Mouse (Mus musculus) stomach, embryonic 14.5 days (tissue): ENCODE results near the gene Rplp1. TPM values are rescaled to one million over a fixed set of nuclear protein-coding genes. Genes with fewer than 3 reads are reported as not detected.

Source experiments
- ATAC-seq: fragments of 200-750 bp; cut with Nextera tagmentation; 2 replicates; pipeline ENCODE4 v1.8.0; 2017; ENCODE audit warnings: low read depth, moderate TSS enrichment; ENCODE audit not compliant: insufficient number of reproducible peaks, insufficient read depth, low FRiP score
- H3K27ac ChIP-seq: fragments of 300-500 bp; sonication (generic); 2 replicates; pipeline ENCODE4 v1.5.1; 2014; ENCODE audit warnings: mild to moderate bottlenecking, low read length, moderate library complexity, mixed read lengths
- H3K27me3 ChIP-seq: fragments of 300-500 bp; sonication (generic); 2 replicates; pipeline ENCODE4 v1.6.1; 2014; ENCODE audit warnings: low read length, control low read depth, mixed read lengths; ENCODE audit not compliant: control insufficient read depth, insufficient read depth
- H3K36me3 ChIP-seq: fragments of 300-500 bp; sonication (generic); 2 replicates; pipeline ENCODE4 v1.6.1; 2014; ENCODE audit warnings: mild to moderate bottlenecking, control low read depth, low read length, moderate library complexity, mixed read lengths; ENCODE audit not compliant: control insufficient read depth, insufficient read depth
- H3K4me1 ChIP-seq: fragments of 300-500 bp; sonication (generic); 2 replicates; pipeline ENCODE4 v1.6.1; 2014; ENCODE audit warnings: low read length, control low read depth, mixed read lengths; ENCODE audit not compliant: control insufficient read depth, insufficient read depth
- H3K4me2 ChIP-seq: fragments of 300-500 bp; sonication (generic); replicated peaks from 2 replicates; pipeline ENCODE4 v1.6.1; 2014; ENCODE audit warnings: low read depth, low read length, control low read depth
- H3K4me3 ChIP-seq: fragments of 300-500 bp; sonication (generic); 2 replicates; pipeline ENCODE4 v1.5.1; 2014; ENCODE audit warnings: low read depth, low read length, control low read depth
- H3K9ac ChIP-seq: fragments of 300-500 bp; sonication (generic); replicated peaks from 2 replicates; pipeline ENCODE4 v1.6.1; 2014; ENCODE audit warnings: low read depth, mild to moderate bottlenecking, control low read depth, low read length, moderate library complexity, mixed read lengths
- H3K9me3 ChIP-seq: fragments of 300-500 bp; sonication (generic); 2 replicates; pipeline ENCODE4 v1.6.1; 2016; ENCODE audit warnings: low read depth, low read length, control low read depth; ENCODE audit not compliant: control insufficient read depth
- WGBS: fragments of 180-500 bp; shearing (Covaris S2); extraction: QIAGEN DNeasy Blood & Tissue Kit; methylation state at CpG from one replicate; pipeline ENCODE4 v1.1.7; 2014; 5-methylcytosine and 5-hydroxymethylcytosine counted together
- polyA plus RNA-seq: library from polyadenylated mRNA; unstranded; fragments of >200 nt; fragmentation: Nextera tagmentation; extraction: Ambion mirVana; gene quantifications from 2 replicates; pipeline ENCODE4 v1.2.1, GENCODE M21; 2014

Gene Rplp1
- polyA plus RNA-seq = 1,594 and 1,757 TPM in 2 replicates

DNA sequence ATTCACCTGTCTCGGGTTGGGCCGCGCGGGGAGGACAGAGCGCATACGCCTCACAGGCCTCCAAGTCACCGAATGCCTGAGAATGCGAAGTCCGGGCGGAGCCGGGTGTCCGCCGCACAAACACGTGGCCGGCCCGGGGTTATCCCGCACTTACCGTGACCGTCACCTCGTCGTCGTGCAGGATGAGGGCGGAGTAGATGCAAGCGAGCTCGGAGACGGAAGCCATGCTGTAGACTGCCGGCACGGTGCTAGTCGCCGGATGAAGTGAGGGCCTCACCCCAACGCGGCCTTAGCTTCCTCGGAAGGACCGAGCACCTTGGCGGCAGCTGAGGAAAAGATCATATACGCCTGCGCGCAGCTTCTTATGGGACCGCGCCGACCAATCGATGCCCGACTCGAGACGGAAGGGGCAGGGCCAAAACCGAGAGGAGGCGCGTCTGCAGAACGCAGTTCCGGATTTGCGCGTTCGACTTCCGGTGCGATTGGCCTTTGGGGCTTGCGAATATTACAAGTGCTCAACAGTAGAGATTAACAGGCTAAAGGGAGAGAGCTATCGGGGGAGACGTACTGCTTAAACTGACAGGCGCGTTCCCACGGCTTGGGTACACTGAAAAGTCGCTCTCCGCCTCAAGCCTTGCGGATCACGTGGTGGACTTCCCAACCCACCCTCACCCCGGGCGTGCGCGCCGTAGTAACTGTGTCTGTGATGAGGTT, at the start of gene Rplp1:
Gene Rplp1 (minus strand): TSS at position 340 of the 714 bp plus-strand sequence.
- Histone ChIP-seq H3K4me2 (peak within 1 kb of the TSS; percentile 84), H3K27ac (peak within 1 kb of the TSS; percentile 91), H3K36me3 (peaks cover 39% of the 10 kb centered on the region), H3K9ac (peak within 1 kb of the TSS; percentile 92), H3K27me3 (no peaks in the 10 kb centered on the region), H3K4me1 (peaks cover 7% of the 10 kb centered on the region; the same call in 1 of the 2 replicates), H3K9me3 (no peaks in the 10 kb centered on the region), H3K4me3 (peak within 1 kb of the TSS; percentile 97)
- peak; percentile 95 for ATAC-seq
- WGBS = under 1% methylated on average over 70 of the region's 70 CpGs

DNA sequence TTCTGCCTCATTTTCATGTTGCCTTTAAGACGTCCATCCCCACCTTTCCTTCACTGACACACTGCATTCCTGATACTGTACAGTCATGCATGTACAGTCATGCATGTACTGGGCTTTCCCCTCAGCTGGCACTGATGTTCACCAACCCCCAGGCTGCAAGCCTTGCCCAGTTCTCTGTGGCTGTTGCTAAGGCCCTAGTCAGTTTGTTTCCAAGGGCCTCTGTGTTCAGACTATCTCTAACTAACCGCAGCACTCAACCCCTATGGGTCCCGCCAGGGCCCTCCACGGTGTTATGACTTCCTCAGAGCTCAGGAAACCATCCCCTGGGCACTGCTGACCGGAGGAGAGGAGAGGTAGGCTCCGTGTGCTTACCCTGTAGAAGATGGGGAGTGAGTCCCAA, 49.0 kb upstream of the Rplp1 start:
- Histone ChIP-seq H3K4me2 (no peak overlapping the region), H3K9me3 (no peaks in the 10 kb centered on the region), H3K36me3 (no peaks in the 10 kb centered on the region), H3K4me3 (no peak overlapping the region), H3K27ac (no peak overlapping the region), H3K4me1 (no peaks in the 10 kb centered on the region; the same call in 1 of the 2 replicates), H3K27me3 (no peaks in the 10 kb centered on the region), H3K9ac (no peak overlapping the region)
- WGBS = 79% methylated on average over 6 of the region's 6 CpGs
- no peak for ATAC-seq

DNA sequence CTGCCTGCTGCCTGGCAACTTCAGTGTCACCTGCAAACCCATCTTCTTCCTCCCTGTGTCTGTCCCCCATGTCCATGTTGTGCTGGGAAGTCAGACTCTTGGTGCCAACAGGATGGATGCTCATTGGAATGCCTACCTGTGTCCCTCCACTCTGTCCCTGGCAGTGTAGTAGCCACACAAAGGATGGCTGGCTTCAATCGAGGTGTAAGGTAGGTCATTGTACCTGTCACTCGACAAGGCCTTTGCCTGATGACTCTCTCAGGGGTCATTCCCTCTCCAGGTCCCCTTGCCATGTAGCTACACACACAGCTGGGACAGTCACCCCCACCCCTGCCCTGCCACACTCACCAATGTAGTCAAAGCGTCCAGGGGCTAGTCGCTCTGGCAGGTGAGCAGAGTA, 46.8 kb upstream of the Rplp1 start:
- no peak overlapping the region for H3K4me3 ChIP-seq
- H3K4me1 ChIP-seq = no peaks in the 10 kb centered on the region; the same call in 1 of the 2 replicates
- H3K27me3 ChIP-seq = no peaks in the 10 kb centered on the region
- 89% methylated on average over 4 of the region's 4 CpGs for WGBS
- no peak overlapping the region for H3K9ac ChIP-seq
- ATAC-seq = no peak
- no peak overlapping the region for H3K4me2 ChIP-seq
- H3K27ac ChIP-seq = no peak overlapping the region; the same call in 1 of the 2 replicates
- no peaks in the 10 kb centered on the region for H3K36me3 ChIP-seq
- no peaks in the 10 kb centered on the region for H3K9me3 ChIP-seq

DNA sequence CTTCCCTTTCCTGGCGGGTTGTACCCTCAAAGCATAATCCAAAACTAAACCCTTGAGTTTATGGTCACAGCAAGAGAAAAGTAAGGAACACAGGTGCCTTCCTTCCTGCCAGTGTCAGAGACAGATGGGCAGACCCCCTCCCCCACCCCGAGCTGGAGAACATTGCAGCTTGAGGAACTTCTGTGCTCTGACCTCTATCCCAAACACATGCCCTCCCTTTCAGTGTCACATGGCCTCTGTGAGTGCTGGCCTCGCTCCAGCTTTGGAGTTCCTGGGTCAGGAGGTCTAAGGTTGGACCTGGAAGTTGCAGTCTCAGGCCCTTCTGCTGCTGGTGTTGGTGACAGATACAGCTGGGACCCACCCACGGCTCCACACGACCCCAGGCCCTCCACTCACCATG, 46.4 kb upstream of the Rplp1 start:
- Histone ChIP-seq H3K27ac (peak overlapping the region; percentile 56; the same call in 1 of the 2 replicates), H3K27me3 (no peaks in the 10 kb centered on the region), H3K36me3 (no peaks in the 10 kb centered on the region), H3K9ac (no peak overlapping the region), H3K4me3 (no peak overlapping the region), H3K4me1 (no peaks in the 10 kb centered on the region; the same call in 1 of the 2 replicates), H3K9me3 (no peaks in the 10 kb centered on the region), H3K4me2 (no peak overlapping the region)
- WGBS = 32% methylated on average over 5 of the region's 5 CpGs
- ATAC-seq = no peak

DNA sequence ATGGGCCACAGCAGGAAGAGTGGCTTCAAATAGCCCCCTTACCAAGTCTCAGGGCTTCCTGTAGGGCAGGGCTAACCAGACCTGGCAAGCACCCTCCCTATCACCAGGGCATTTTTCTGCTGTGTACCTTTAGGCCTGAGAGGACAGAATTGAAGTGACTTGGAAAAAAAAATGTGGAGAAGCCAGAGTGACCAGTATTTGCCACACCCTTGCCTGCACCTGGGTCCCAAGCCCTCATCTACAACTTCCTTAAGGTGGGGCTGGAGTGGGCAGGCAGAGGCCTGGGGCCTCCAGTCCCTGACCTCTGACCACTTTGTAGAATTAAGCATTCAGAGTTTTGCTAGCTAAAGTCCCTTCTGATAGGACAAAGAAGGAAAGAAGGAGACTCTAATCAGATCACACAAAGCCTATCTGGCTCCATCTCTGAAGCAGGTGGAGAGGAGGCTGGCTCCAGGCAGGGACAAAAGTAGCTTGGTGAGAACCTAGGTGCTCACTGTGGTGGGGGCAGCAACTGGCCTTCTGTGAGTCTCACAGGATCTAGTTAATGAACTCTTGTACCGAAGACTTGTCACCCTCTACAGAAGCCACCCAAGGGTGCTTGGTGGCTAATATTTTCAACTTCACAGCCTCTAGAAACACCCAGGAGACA, 45.7 kb upstream of the Rplp1 start:
- H3K9ac ChIP-seq = no peak overlapping the region
- no peaks in the 10 kb centered on the region; the same call in 1 of the 2 replicates for H3K4me1 ChIP-seq
- 63% methylated on average over 1 of the region's 1 CpGs for WGBS
- no peaks in the 10 kb centered on the region for H3K36me3 ChIP-seq
- no peak overlapping the region for H3K4me3 ChIP-seq
- H3K9me3 ChIP-seq = no peaks in the 10 kb centered on the region
- H3K4me2 ChIP-seq = no peak overlapping the region
- peak; percentile 84 for ATAC-seq
- H3K27me3 ChIP-seq = no peaks in the 10 kb centered on the region
- H3K27ac ChIP-seq = peak overlapping the region; percentile 56

DNA sequence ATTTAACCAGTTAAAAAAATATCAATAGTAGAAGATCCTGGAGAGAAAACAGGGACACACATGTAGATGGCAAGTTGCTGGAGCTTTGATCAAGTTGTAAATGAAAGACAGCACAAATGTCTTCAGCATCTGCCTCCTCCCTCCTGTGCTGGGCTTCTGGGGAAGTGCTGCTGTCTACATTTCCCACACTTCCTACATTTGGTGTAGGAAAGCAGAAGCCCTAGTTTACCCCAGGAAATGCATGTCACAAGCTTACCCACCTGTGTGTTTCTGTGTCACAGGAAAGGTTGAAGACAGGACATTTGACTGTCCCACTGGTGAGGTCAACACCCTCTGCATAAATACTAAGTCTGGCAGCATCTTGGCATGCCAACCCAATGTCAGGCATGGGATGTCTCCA, 40.4 kb upstream of the Rplp1 start:
- H3K9ac ChIP-seq = no peak overlapping the region
- H3K36me3 ChIP-seq = no peaks in the 10 kb centered on the region
- no peaks in the 10 kb centered on the region for H3K4me1 ChIP-seq
- no peak overlapping the region for H3K4me3 ChIP-seq
- H3K27me3 ChIP-seq = no peaks in the 10 kb centered on the region
- no peak for ATAC-seq
- no peaks in the 10 kb centered on the region for H3K9me3 ChIP-seq
- no peak overlapping the region for H3K27ac ChIP-seq
- no peak overlapping the region for H3K4me2 ChIP-seq

DNA sequence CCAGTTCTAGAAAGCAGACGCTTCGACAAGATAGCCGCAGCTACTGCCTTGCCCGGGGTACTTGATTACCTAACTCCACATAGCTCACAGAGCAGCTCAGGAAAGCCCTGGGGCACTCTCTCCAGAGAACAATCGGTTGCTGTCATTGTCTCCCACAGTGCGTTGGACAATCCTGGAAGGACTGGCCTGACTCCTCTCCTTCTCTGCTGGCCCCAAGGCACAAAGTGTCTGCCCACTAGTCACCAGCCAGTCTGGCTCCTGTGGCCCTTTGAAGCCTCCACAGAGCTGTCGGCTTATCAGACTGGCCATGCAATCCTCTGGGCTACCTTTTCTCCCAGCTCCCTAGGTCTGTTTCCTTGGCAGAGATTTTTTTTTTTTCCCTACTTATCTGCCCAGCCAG, 37.9 kb upstream of the Rplp1 start:
- H3K4me2 ChIP-seq = no peak overlapping the region
- H3K27me3 ChIP-seq = no peaks in the 10 kb centered on the region
- H3K27ac ChIP-seq = no peak overlapping the region
- no peak overlapping the region for H3K4me3 ChIP-seq
- WGBS = 69% methylated on average over 7 of the region's 7 CpGs
- no peaks in the 10 kb centered on the region for H3K9me3 ChIP-seq
- H3K9ac ChIP-seq = no peak overlapping the region
- H3K36me3 ChIP-seq = no peaks in the 10 kb centered on the region
- peaks cover 3% of the 10 kb centered on the region; the same call in 1 of the 2 replicates for H3K4me1 ChIP-seq
- ATAC-seq = no peak

DNA sequence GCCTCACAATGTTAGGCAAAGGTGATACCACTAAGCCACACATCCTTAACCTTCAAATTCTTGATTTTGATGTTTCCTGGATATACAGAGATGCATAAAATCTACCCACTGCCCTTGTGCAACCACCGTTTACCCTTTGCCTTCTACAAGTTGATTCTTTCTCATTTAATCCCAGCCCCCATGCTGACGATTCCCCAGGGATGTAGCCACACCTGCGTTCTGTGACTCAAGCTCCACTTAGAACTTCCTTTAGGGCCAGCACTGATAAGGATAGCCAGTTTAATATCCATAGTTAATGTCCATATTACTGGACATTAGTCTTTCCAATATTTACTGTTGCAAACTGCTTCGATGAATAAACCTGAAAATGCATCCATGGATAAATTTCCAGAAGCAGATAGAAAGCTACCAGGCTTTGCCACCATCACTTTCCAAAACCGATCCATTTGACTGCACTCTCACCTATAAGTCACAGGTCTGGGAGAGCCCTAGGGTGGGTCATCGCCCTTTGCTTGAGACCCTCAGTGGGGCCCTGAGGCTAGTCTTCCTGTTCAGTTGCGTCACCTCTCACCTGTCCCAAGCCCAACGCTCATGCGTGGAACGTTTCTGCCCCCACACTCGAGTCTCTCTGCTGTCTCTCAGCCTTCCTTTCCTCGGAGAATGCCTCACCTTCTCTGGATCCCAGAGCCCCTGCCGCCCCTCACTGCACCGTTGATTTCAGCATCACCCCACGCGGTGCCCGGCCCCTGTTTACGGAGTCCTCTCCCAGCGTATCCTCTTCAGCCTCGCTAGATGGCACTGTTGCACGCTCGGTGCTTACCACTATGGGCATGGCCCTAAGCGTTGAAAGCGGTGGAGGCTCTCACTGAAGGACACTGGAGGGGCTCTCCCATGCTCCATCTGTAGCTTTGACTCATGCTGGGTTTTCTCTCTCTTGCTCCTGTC, 33.3 kb upstream of the Rplp1 start:
- no peaks in the 10 kb centered on the region for H3K27me3 ChIP-seq
- H3K9me3 ChIP-seq = no peaks in the 10 kb centered on the region
- peak overlapping the region; percentile 96 for H3K4me2 ChIP-seq
- H3K27ac ChIP-seq = no peak overlapping the region
- H3K9ac ChIP-seq = peak overlapping the region; percentile 15; the same call in 1 of the 2 replicates
- peaks cover 6% of the 10 kb centered on the region; the same call in 1 of the 2 replicates for H3K36me3 ChIP-seq
- WGBS = 7% methylated on average over 24 of the region's 24 CpGs
- H3K4me1 ChIP-seq = peaks cover 9% of the 10 kb centered on the region; the same call in 1 of the 2 replicates
- peak overlapping the region; percentile 84 for H3K4me3 ChIP-seq
- ATAC-seq = peak; percentile 74
